Mouse (Mus musculus): ENCODE data around the gene Gm49388. TPM values are rescaled to one million over a fixed set of nuclear protein-coding genes. Genes with fewer than 3 reads are reported as not detected.
A peak's percentile ranks its signal among the peaks of the same experiment; 100 is the strongest.
"Not testable (repeated sequence)": the region's sequence is repeated elsewhere in the genome, so short reads cannot be mapped to it uniquely, and the experiment has no call there.

The Gm49388 gene
- polyA plus RNA-seq, 1 experiment from 2014 or later, result not detected

- Histone ChIP-seq H3K4me1 (no peaks in the 10 kb centered on the region), H3K27me3 (no peaks in the 10 kb centered on the region), H3K9ac (no peak overlapping the region), H3K4me3 (no peak overlapping the region), H3K36me3 (no peaks in the 10 kb centered on the region), H3K27ac (no peak overlapping the region), H3K9me3 (no peaks in the 10 kb centered on the region), H3K4me2 (no peak overlapping the region)
- no peak for ATAC-seq (ENCODE audit: insufficient number of reproducible peaks, low FRiP score, low TSS enrichment, low read depth)
- 76% methylated on average over 2 of the region's 2 CpGs for WGBS
These were observed 50.1 kb downstream of the Gm49388 start for GRCm38 (mm10) chr7:127835550-127835949.

GRCm38 (mm10) chr7:127837473-127837872 lies 52.1 kb downstream of the Gm49388 start:
- ATAC-seq (ENCODE audit: insufficient number of reproducible peaks, low FRiP score, low TSS enrichment, low read depth), result no peak
- Histone ChIP-seq H3K36me3 (no peaks in the 10 kb centered on the region), H3K4me2 (no peak overlapping the region), H3K9ac (no peak overlapping the region), H3K4me1 (peaks cover 6% of the 10 kb centered on the region), H3K9me3 (no peaks in the 10 kb centered on the region), H3K27me3 (no peaks in the 10 kb centered on the region), H3K4me3 (no peak overlapping the region), H3K27ac (no peak overlapping the region)
- 91% methylated on average over 5 of the region's 5 CpGs for WGBS

- H3K27ac ChIP-seq; ATAC-seq (ENCODE audit: insufficient number of reproducible peaks, low FRiP score, low TSS enrichment, low read depth); H3K27me3 ChIP-seq; H3K9ac ChIP-seq; H3K36me3 ChIP-seq; H3K4me2 ChIP-seq; H3K4me3 ChIP-seq; H3K9me3 ChIP-seq; H3K4me1 ChIP-seq: not testable (repeated sequence)
- 78% methylated on average over 4 of the region's 4 CpGs for WGBS
These were observed 52.5 kb downstream of the Gm49388 start for GRCm38 (mm10) chr7:127837878-127838277.

GRCm38 (mm10) chr7:127840031-127840430 lies 54.6 kb downstream of the Gm49388 start:
- Histone ChIP-seq H3K4me1 (peaks cover 12% of the 10 kb centered on the region), H3K4me2 (0 out of 2 replicates have a peak overlapping the region, but pooled peaks have one; percentile 90), H3K36me3 (peaks cover 16% of the 10 kb centered on the region)
- ATAC-seq (ENCODE audit: insufficient number of reproducible peaks, low FRiP score, low TSS enrichment, low read depth); H3K9ac ChIP-seq; H3K4me3 ChIP-seq; H3K9me3 ChIP-seq; H3K27ac ChIP-seq; H3K27me3 ChIP-seq: not testable (repeated sequence)
- 88% methylated on average over 2 of the region's 2 CpGs for WGBS

- H3K9ac ChIP-seq, result peak overlapping the region; percentile 68
These were observed 55.5 kb downstream of the Gm49388 start for GRCm38 (mm10) chr7:127840886-127841285.

GRCm38 (mm10) chr7:127841340-127842000 lies 56.1 kb downstream of the Gm49388 start:
- H3K36me3 ChIP-seq, result peaks cover 27% of the 10 kb centered on the region
- under 1% methylated on average over 40 of the region's 46 CpGs for WGBS

More at GRCm38 (mm10) chr7:127840886-127841285, 55.5 kb downstream of the Gm49388 start:
- Histone ChIP-seq H3K9me3 (no peaks in the 10 kb centered on the region), H3K36me3 (peaks cover 21% of the 10 kb centered on the region), H3K4me1 (peaks cover 12% of the 10 kb centered on the region), H3K4me3 (peak overlapping the region; percentile 82), H3K27ac (peak overlapping the region; percentile 95), H3K27me3 (no peaks in the 10 kb centered on the region), H3K4me2 (peak overlapping the region; percentile 90)
- ATAC-seq (ENCODE audit: insufficient number of reproducible peaks, low FRiP score, low TSS enrichment, low read depth), result no peak; the same call in 1 of the 2 replicates
- under 1% methylated on average over 15 of the region's 15 CpGs for WGBS

GRCm38 (mm10) chr7:127842001-127842718 lies 56.8 kb downstream of the Gm49388 start:
- 0 out of 2 replicates have a peak, but pooled peaks have one; percentile 25 for ATAC-seq (ENCODE audit: insufficient number of reproducible peaks, low FRiP score, low TSS enrichment, low read depth)
- H3K36me3 ChIP-seq, result peaks cover 34% of the 10 kb centered on the region
- H3K4me1 ChIP-seq, result peaks cover 12% of the 10 kb centered on the region

More at GRCm38 (mm10) chr7:127841340-127842000, 56.1 kb downstream of the Gm49388 start:
- Histone ChIP-seq H3K4me1 (peaks cover 12% of the 10 kb centered on the region), H3K27me3 (no peaks in the 10 kb centered on the region), H3K9me3 (no peaks in the 10 kb centered on the region), H3K4me2 (peak overlapping the region; percentile 90), H3K27ac (peak overlapping the region; percentile 95), H3K9ac (peak overlapping the region; percentile 68), H3K4me3 (peak overlapping the region; percentile 82)
- ATAC-seq (ENCODE audit: insufficient number of reproducible peaks, low FRiP score, low TSS enrichment, low read depth), result peak; percentile 94

GRCm38 (mm10) chr7:127849973-127850875 lies 64.8 kb downstream of the Gm49388 start:
- Histone ChIP-seq H3K27ac (peak overlapping the region; percentile 17; the same call in 1 of the 2 replicates), H3K36me3 (peaks cover 32% of the 10 kb centered on the region), H3K4me3 (no peak overlapping the region), H3K9ac (no peak overlapping the region), H3K27me3 (no peaks in the 10 kb centered on the region), H3K4me1 (no peaks in the 10 kb centered on the region), H3K9me3 (no peaks in the 10 kb centered on the region), H3K4me2 (no peak overlapping the region)
- WGBS, result 73% methylated on average over 6 of the region's 6 CpGs
- no peak for ATAC-seq (ENCODE audit: insufficient number of reproducible peaks, low FRiP score, low TSS enrichment, low read depth)

More at GRCm38 (mm10) chr7:127842001-127842718, 56.8 kb downstream of the Gm49388 start:
- peak overlapping the region; percentile 68 for H3K9ac ChIP-seq
- no peaks in the 10 kb centered on the region for H3K27me3 ChIP-seq
- H3K4me2 ChIP-seq, result peak overlapping the region; percentile 90
- no peaks in the 10 kb centered on the region for H3K9me3 ChIP-seq
- peak overlapping the region; percentile 95 for H3K27ac ChIP-seq
- H3K4me3 ChIP-seq, result peak overlapping the region; percentile 82
- under 1% methylated on average over 40 of the region's 40 CpGs for WGBS

GRCm38 (mm10) chr7:127850906-127851305 lies 65.5 kb downstream of the Gm49388 start:
- H3K9me3 ChIP-seq, result no peaks in the 10 kb centered on the region
- peaks cover 26% of the 10 kb centered on the region for H3K36me3 ChIP-seq
- no peak overlapping the region for H3K27ac ChIP-seq
- no peak for ATAC-seq (ENCODE audit: insufficient number of reproducible peaks, low FRiP score, low TSS enrichment, low read depth)
- no peaks in the 10 kb centered on the region for H3K4me1 ChIP-seq
- no peak overlapping the region for H3K4me3 ChIP-seq
- no peak overlapping the region for H3K9ac ChIP-seq
- H3K27me3 ChIP-seq, result no peaks in the 10 kb centered on the region
- no peak overlapping the region for H3K4me2 ChIP-seq
- WGBS, result 55% methylated on average over 5 of the region's 5 CpGs

Data from limb, embryonic 15.5 days (tissue).